Mouse (Mus musculus): ENCODE measurements around the gene Zfp688. TPM values are rescaled to one million over a fixed set of nuclear protein-coding genes. Genes with fewer than 3 reads are reported as not detected.
"Not testable (repeated sequence)": the region's sequence is repeated elsewhere in the genome, so short reads cannot be mapped to it uniquely, and the experiment has no call there.

Zfp688 gene
- total and polyA plus RNA-seq, 2 experiments, result 3.0 to 8.5 TPM

GRCm38 (mm10) chr7:127390306-127390705 is 31.6 kb downstream of the Zfp688 start:
- no peak for DNase-seq (ENCODE audit: extremely low read depth, low read depth, low spot score)
- Histone ChIP-seq H3K27me3 (ENCODE audit: control insufficient read depth, insufficient read depth, low read length) (no peaks in the 10 kb centered on the region), H3K36me3 (ENCODE audit: control insufficient read depth, insufficient read depth, low read length) (no peaks in the 10 kb centered on the region), H3K27ac (replicated peaks; ENCODE audit: insufficient read depth, low read depth, low read length) (no peak overlapping the region), H3K79me2 (ENCODE audit: control insufficient read depth, insufficient read depth, low read length) (peaks cover 9% of the 10 kb centered on the region; the same call in 1 of the 2 replicates), H3K9ac (ENCODE audit: low read depth, low read length) (no peak overlapping the region), H3K4me1 (ENCODE audit: control insufficient read depth, insufficient read depth, low read length) (peaks cover 11% of the 10 kb centered on the region), H3K4me3 (ENCODE audit: insufficient read depth, low read depth, low read length) (no peak overlapping the region)
- TF ChIP-seq POLR2A (IDR thresholded peaks at IDR 0.05; ENCODE audit: extremely low read depth, insufficient read depth, low read length), result no peak
- TF ChIP-seq CTCF (IDR thresholded peaks at IDR 0.05; ENCODE audit: low read depth, low read length), result no peak
- 90% methylated on average over 7 of the region's 7 CpGs for WGBS

- H3K4me3 ChIP-seq (ENCODE audit: insufficient read depth, low read depth, low read length); H3K4me1 ChIP-seq (ENCODE audit: control insufficient read depth, insufficient read depth, low read length); H3K27me3 ChIP-seq (ENCODE audit: control insufficient read depth, insufficient read depth, low read length); H3K79me2 ChIP-seq (ENCODE audit: control insufficient read depth, insufficient read depth, low read length); H3K27ac ChIP-seq (replicated peaks; ENCODE audit: insufficient read depth, low read depth, low read length); DNase-seq (ENCODE audit: extremely low read depth, low read depth, low spot score); H3K9ac ChIP-seq (ENCODE audit: low read depth, low read length); H3K36me3 ChIP-seq (ENCODE audit: control insufficient read depth, insufficient read depth, low read length): not testable (repeated sequence)
These were observed 33.7 kb downstream of the Zfp688 start for GRCm38 (mm10) chr7:127388201-127388600.

- H3K27ac ChIP-seq (replicated peaks; ENCODE audit: insufficient read depth, low read depth, low read length), result peak within 1 kb of the TSS; percentile 55
- DNase-seq (ENCODE audit: extremely low read depth, low read depth, low spot score), result peak; percentile 85
These were observed 35.1 kb downstream of the Zfp688 start, which contains the start of gene 9130019O22Rik for GRCm38 (mm10) chr7:127386641-127387392. TSS of gene 9130019O22Rik (minus strand) at chr7:127387166.

GRCm38 (mm10) chr7:127385560-127385959 is 36.3 kb downstream of the Zfp688 start:
- H3K4me3 ChIP-seq (ENCODE audit: insufficient read depth, low read depth, low read length); DNase-seq (ENCODE audit: extremely low read depth, low read depth, low spot score); H3K36me3 ChIP-seq (ENCODE audit: control insufficient read depth, insufficient read depth, low read length); H3K27me3 ChIP-seq (ENCODE audit: control insufficient read depth, insufficient read depth, low read length); H3K27ac ChIP-seq (replicated peaks; ENCODE audit: insufficient read depth, low read depth, low read length); H3K9ac ChIP-seq (ENCODE audit: low read depth, low read length); H3K79me2 ChIP-seq (ENCODE audit: control insufficient read depth, insufficient read depth, low read length); H3K4me1 ChIP-seq (ENCODE audit: control insufficient read depth, insufficient read depth, low read length): not testable (repeated sequence)
- WGBS, result 92% methylated on average over 4 of the region's 4 CpGs

More at GRCm38 (mm10) chr7:127386641-127387392, 35.1 kb downstream of the Zfp688 start, which contains the start of gene 9130019O22Rik:
- Histone ChIP-seq H3K36me3 (ENCODE audit: control insufficient read depth, insufficient read depth, low read length) (no peaks in the 10 kb centered on the region), H3K4me3 (ENCODE audit: insufficient read depth, low read depth, low read length) (peak within 1 kb of the TSS; percentile 83), H3K4me1 (ENCODE audit: control insufficient read depth, insufficient read depth, low read length) (peaks cover 5% of the 10 kb centered on the region; the same call in 1 of the 2 replicates), H3K79me2 (ENCODE audit: control insufficient read depth, insufficient read depth, low read length) (no peaks in the 10 kb centered on the region), H3K27me3 (ENCODE audit: control insufficient read depth, insufficient read depth, low read length) (no peaks in the 10 kb centered on the region), H3K9ac (ENCODE audit: low read depth, low read length) (peak within 1 kb of the TSS; percentile 87)
- WGBS, result 5% methylated on average over 38 of the region's 38 CpGs
- TF ChIP-seq CTCF (IDR thresholded peaks at IDR 0.05; ENCODE audit: low read depth, low read length), result no peak
- 0 out of 2 replicates have a peak, but pooled peaks have one; percentile 46 for TF ChIP-seq POLR2A (IDR thresholded peaks at IDR 0.05; ENCODE audit: extremely low read depth, insufficient read depth, low read length)

- Histone ChIP-seq H3K4me3 (ENCODE audit: insufficient read depth, low read depth, low read length) (no peak overlapping the region), H3K27ac (replicated peaks; ENCODE audit: insufficient read depth, low read depth, low read length) (no peak overlapping the region), H3K36me3 (ENCODE audit: control insufficient read depth, insufficient read depth, low read length) (no peaks in the 10 kb centered on the region), H3K27me3 (ENCODE audit: control insufficient read depth, insufficient read depth, low read length) (no peaks in the 10 kb centered on the region), H3K79me2 (ENCODE audit: control insufficient read depth, insufficient read depth, low read length) (no peaks in the 10 kb centered on the region), H3K4me1 (ENCODE audit: control insufficient read depth, insufficient read depth, low read length) (peaks cover 2% of the 10 kb centered on the region; the same call in 1 of the 2 replicates), H3K9ac (ENCODE audit: low read depth, low read length) (no peak overlapping the region)
- 22% methylated on average over 6 of the region's 6 CpGs for WGBS
- DNase-seq (ENCODE audit: extremely low read depth, low read depth, low spot score), result peak; percentile 70
- TF ChIP-seq POLR2A (IDR thresholded peaks at IDR 0.05; ENCODE audit: extremely low read depth, insufficient read depth, low read length), result no peak
- TF ChIP-seq CTCF (IDR thresholded peaks at IDR 0.05; ENCODE audit: low read depth, low read length), result no peak
These were observed 43.5 kb downstream of the Zfp688 start for GRCm38 (mm10) chr7:127378310-127378921.
